Mouse (Mus musculus): ENCODE measurements around the gene Apoo. TPM values are rescaled to one million over a fixed set of nuclear protein-coding genes. Genes with fewer than 3 reads are reported as not detected.
"Not testable (repeated sequence)": the region's sequence is repeated elsewhere in the genome, so short reads cannot be mapped to it uniquely, and the experiment has no call there.

Gene Apoo
- polyA plus RNA-seq (2016; fragmentation: Nextera tagmentation; extraction: Ambion mirVana) = 121 and 122 TPM in 2 replicates

DNA sequence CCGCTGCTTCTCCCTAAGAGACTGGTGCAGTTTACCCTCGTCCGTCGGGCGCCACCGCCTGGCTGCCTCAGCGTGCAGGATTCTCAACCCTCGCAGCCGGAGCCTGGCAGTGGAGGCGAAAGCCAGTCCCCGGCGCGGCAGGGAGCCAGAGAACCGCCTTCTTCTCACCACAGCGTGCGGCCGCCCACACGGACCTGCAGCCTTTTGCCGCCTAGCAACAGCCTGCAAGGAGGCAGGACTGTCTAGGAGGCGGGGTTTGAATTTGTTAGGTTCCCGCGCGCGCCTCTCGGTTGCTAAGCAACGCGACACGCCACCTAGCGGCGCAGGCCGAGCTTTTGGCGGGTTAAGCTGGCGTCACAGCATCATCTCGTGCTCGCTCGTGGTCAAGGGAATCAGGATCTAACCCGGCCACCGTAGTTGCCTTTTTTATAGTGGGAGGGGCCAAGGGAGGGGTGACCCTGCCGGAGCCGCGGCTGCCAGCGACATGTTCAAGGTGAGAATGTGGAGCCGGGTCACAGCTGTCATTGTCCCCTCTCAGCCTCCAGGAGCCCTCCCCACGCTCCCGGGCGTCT is at the start of gene Apoo, which contains the start of gene Fam90a1b:
Apoo (plus strand) TSS at position 448 of the 572 bp plus-strand sequence.
Fam90a1b (minus strand) TSS at position 108 of the 572 bp plus-strand sequence.
- H3K36me3 ChIP-seq = no peaks in the 10 kb centered on the region
- H3K4me1 ChIP-seq = no peaks in the 10 kb centered on the region
- no peak within 1 kb of the TSS for H3K27ac ChIP-seq
- no peaks in the 10 kb centered on the region for H3K9me3 ChIP-seq
- ATAC-seq (ENCODE audit: low FRiP score, low read depth) = peak; percentile 98
- peak within 1 kb of the TSS; percentile 55 for H3K4me2 ChIP-seq (replicated peaks)
- peak within 1 kb of the TSS; percentile 55 for H3K4me3 ChIP-seq
- peaks cover 31% of the 10 kb centered on the region for H3K27me3 ChIP-seq (replicated peaks)
- 9% methylated on average over 46 of the region's 46 CpGs for WGBS
- H3K9ac ChIP-seq = peak within 1 kb of the TSS; percentile 35; the same call in 1 of the 2 replicates

DNA sequence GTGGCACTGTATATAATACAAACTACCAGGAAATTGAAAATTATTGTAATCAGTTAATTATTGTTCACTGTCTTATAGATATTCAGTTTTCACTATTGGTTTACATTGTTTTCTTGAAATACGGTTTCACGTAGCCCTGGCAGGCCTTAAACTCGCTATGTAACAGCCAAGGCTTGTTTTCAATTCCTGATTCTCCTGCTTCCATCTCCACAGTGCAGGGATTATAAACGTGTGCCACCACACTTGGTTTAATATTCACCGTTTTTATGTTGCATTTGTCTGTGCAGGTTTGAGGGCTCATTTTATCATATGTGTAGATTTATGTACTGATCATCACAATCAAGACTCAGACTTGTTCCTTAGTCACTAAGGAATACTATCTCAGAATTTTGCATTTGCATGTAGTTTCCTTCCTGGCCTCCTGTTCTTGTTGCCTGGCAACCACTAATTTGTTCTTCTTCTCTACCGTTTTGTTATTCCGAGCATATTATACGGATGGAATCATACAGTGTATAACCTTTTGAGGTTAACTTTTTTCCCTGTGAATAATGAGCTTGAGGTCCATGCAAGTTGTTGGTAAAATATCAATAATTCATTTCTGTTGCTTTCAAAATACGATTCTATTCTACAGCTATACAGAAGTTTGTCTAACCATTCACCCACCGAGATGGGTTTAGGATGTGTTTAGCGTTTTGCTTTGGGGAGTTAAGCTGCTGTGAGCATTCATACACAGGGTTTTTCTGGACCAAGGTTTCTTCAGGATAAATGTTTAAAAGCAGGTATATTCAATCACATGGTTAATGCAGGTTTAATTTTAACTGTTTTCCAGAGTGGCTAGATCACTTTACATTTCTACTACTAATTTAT is 45.6 kb upstream of the Apoo start:
- Histone ChIP-seq H3K4me2 (replicated peaks) (no peak overlapping the region), H3K4me3 (no peak overlapping the region), H3K36me3 (no peaks in the 10 kb centered on the region), H3K4me1 (no peaks in the 10 kb centered on the region), H3K9me3 (no peaks in the 10 kb centered on the region), H3K27me3 (replicated peaks) (peaks cover 18% of the 10 kb centered on the region), H3K9ac (no peak overlapping the region), H3K27ac (no peak overlapping the region)
- ATAC-seq (ENCODE audit: low FRiP score, low read depth) = no peak
- 71% methylated on average over 11 of the region's 11 CpGs for WGBS

DNA sequence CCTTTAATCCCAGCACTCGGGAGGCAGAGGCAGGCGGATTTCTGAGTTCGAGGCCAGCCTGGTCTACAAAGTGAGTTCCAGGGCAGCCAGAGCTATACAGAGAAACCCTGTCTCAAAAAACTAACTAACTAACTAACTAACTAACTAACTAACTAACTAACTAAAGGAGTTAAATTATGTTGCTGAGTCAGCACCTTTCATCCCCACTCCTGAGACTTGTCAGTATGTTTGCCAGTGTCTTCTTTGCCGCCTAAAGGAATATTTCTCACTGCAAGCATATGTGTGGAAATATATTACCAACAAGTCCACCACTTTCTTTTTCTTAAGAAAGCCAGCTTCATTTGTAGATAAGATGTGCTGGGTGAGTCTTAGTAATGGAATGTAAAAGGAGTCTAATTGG is 23.3 kb upstream of the Apoo start:
- not testable (repeated sequence) for H3K9ac ChIP-seq; H3K36me3 ChIP-seq; H3K9me3 ChIP-seq; H3K4me2 ChIP-seq (replicated peaks); H3K27ac ChIP-seq; ATAC-seq (ENCODE audit: low FRiP score, low read depth); H3K4me3 ChIP-seq; H3K4me1 ChIP-seq; H3K27me3 ChIP-seq (replicated peaks)
- WGBS = 96% methylated on average over 4 of the region's 4 CpGs

DNA sequence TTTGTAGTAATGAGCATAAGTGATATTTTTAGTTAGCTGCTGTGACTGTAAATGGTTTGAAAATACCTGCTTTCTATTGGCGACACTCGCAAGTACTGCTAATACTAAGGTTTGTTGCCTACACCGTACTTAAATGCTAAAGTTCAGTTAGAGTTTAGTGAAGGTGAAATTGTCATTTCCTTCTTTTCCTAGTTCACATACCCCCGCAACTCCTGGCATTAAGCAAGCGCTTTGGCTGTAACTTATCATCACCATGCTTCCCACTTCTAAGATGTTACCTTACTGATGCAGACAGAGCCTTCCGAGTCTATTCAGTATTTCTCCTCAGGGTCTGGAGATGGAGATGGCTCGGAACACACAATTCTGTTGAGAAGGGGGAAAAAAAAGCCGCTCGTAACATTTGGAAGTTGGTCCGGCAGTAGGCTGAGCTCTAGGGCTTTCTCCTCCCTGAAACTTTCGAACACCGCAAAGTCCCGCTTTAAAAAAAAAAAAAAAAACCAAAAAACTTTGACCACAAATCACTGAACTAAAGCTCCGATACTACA is 1.5 kb upstream of the Apoo start:
- Histone ChIP-seq H3K36me3 (no peaks in the 10 kb centered on the region), H3K27ac (no peak overlapping the region), H3K4me2 (replicated peaks) (peak overlapping the region; percentile 49), H3K9ac (no peak overlapping the region), H3K4me1 (no peaks in the 10 kb centered on the region), H3K4me3 (no peak overlapping the region), H3K9me3 (no peaks in the 10 kb centered on the region), H3K27me3 (replicated peaks) (peaks cover 31% of the 10 kb centered on the region)
- ATAC-seq (ENCODE audit: low FRiP score, low read depth) = no peak
- 30% methylated on average over 14 of the region's 14 CpGs for WGBS

DNA sequence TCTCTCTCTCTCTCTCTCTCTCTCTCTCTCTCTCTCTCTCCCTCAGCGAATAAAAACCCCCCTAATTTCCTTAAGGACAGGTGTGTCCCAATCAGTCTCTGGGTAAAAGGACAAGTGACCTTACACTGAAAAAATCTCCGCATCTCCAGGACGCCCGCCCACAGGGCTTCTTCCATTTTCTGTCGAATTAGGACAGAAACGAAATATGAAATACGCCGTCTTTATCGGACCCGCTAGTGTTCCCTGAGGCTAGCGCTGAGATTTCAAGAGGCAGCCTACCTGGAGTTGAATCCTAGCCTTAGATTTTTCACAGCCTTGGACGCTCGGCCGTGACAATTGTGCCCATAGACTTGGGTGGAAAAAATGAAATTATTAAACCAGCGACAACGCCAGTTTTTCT is 888 bp upstream of the Apoo start:
- H3K4me3 ChIP-seq = peak overlapping the region; percentile 13; the same call in 1 of the 2 replicates
- no peaks in the 10 kb centered on the region for H3K36me3 ChIP-seq
- WGBS = 27% methylated on average over 16 of the region's 16 CpGs
- peak overlapping the region; percentile 49 for H3K4me2 ChIP-seq (replicated peaks)
- H3K27me3 ChIP-seq (replicated peaks) = peaks cover 31% of the 10 kb centered on the region
- H3K9me3 ChIP-seq = no peaks in the 10 kb centered on the region
- no peak for ATAC-seq (ENCODE audit: low FRiP score, low read depth)
- H3K4me1 ChIP-seq = no peaks in the 10 kb centered on the region
- H3K9ac ChIP-seq = no peak overlapping the region
- H3K27ac ChIP-seq = no peak overlapping the region

DNA sequence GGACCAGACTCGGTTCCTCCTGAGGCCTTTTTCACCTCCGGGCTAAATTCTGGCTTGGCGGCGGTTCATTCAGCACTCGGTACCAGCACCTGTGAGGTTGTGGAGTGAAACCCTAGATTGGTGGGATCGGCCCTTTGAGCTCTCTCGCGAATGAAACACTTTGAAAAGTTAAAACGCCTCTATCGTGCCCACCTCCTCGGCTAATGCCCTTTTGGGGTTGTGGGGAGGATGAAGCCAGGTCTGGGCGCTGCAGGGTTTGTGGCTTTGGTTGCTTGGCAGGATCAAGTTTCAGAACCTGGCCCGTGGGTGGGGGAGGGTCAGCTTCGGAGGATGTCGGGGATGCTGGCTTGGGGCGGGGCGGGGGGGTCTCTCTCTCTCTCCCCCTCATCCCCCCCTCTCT is 331 bp downstream of the Apoo start:
- Histone ChIP-seq H3K4me2 (replicated peaks) (peak overlapping the region; percentile 55), H3K4me3 (peak overlapping the region; percentile 55), H3K9ac (peak overlapping the region; percentile 35; the same call in 1 of the 2 replicates), H3K36me3 (no peaks in the 10 kb centered on the region), H3K4me1 (no peaks in the 10 kb centered on the region), H3K9me3 (no peaks in the 10 kb centered on the region), H3K27ac (no peak overlapping the region), H3K27me3 (replicated peaks) (peaks cover 31% of the 10 kb centered on the region)
- 19% methylated on average over 17 of the region's 17 CpGs for WGBS
- ATAC-seq (ENCODE audit: low FRiP score, low read depth) = peak; percentile 45

DNA sequence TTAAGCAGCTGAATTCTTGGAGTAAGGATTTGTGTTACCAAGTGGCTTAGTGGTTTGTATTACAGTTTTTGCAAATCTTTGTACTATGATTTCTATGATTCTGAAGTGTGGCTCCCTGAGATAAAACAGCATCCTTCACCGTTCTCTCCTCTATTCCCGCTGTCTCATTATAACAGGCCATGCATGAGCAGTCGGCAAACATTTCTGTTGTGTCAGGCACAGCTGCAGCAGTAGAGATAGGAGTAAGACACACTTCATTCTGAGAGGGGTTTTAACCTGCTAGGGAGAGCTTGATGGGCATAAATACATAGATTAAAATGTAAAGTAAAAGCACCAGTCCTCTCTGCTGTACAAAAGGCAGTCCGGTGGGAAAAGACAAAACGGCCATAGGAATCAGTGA is 11.8 kb downstream of the Apoo start:
- Histone ChIP-seq H3K27ac (no peak overlapping the region), H3K9ac (no peak overlapping the region), H3K4me3 (no peak overlapping the region), H3K4me2 (replicated peaks) (no peak overlapping the region), H3K36me3 (no peaks in the 10 kb centered on the region), H3K27me3 (replicated peaks) (no peaks in the 10 kb centered on the region), H3K4me1 (no peaks in the 10 kb centered on the region), H3K9me3 (no peaks in the 10 kb centered on the region)
- WGBS = 70% methylated on average over 5 of the region's 5 CpGs
- ATAC-seq (ENCODE audit: low FRiP score, low read depth) = no peak

DNA sequence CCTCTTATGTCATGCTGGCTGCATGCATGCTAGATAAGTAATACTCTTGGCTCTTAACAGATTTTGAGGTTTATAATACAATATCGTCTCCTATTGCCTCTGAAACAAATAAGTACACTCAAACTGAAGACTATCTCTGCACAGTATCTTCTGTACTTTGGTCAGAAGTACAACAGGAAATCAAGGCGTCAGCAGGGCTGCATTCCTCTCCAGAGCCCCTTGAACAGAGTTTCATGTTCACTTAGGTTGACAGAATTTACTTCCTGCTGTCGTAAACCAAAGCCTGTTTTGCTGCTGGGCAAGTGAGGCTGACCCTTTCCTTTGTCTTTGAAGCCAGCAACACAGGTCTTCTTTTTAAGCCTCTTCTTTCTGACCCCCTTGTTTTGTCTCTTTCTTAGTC is 42.1 kb downstream of the Apoo start:
- no peak overlapping the region for H3K27ac ChIP-seq
- H3K36me3 ChIP-seq = no peaks in the 10 kb centered on the region
- H3K4me3 ChIP-seq = no peak overlapping the region
- no peaks in the 10 kb centered on the region for H3K9me3 ChIP-seq
- no peaks in the 10 kb centered on the region for H3K4me1 ChIP-seq
- H3K9ac ChIP-seq = no peak overlapping the region
- no peak for ATAC-seq (ENCODE audit: low FRiP score, low read depth)
- no peaks in the 10 kb centered on the region for H3K27me3 ChIP-seq (replicated peaks)
- 45% methylated on average over 3 of the region's 3 CpGs for WGBS
- H3K4me2 ChIP-seq (replicated peaks) = no peak overlapping the region

DNA sequence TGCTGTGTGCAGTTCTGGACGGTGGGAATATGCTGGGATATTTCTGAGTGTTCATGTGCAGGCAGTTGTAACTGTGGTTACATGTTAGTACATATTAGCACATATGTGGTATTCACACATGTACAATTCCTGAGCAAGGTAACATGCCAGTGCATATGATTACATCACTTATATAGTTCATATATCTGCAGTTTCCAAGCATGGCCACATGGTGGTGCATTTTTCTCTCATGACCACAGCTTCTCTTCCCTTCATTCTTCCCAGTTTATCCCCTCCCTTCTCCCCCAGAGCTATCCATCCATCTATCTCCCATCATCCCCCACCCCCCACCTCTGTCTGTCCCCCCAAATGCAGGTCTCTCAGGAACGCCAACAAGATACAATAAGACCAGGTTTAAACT is 53.3 kb downstream of the Apoo start:
- no peak overlapping the region for H3K4me3 ChIP-seq
- H3K4me1 ChIP-seq = no peaks in the 10 kb centered on the region
- no peak overlapping the region for H3K9ac ChIP-seq
- 95% methylated on average over 2 of the region's 2 CpGs for WGBS
- no peak for ATAC-seq (ENCODE audit: low FRiP score, low read depth)
- no peak overlapping the region for H3K4me2 ChIP-seq (replicated peaks)
- no peaks in the 10 kb centered on the region for H3K27me3 ChIP-seq (replicated peaks)
- H3K27ac ChIP-seq = no peak overlapping the region
- H3K36me3 ChIP-seq = no peaks in the 10 kb centered on the region
- H3K9me3 ChIP-seq = no peaks in the 10 kb centered on the region

DNA sequence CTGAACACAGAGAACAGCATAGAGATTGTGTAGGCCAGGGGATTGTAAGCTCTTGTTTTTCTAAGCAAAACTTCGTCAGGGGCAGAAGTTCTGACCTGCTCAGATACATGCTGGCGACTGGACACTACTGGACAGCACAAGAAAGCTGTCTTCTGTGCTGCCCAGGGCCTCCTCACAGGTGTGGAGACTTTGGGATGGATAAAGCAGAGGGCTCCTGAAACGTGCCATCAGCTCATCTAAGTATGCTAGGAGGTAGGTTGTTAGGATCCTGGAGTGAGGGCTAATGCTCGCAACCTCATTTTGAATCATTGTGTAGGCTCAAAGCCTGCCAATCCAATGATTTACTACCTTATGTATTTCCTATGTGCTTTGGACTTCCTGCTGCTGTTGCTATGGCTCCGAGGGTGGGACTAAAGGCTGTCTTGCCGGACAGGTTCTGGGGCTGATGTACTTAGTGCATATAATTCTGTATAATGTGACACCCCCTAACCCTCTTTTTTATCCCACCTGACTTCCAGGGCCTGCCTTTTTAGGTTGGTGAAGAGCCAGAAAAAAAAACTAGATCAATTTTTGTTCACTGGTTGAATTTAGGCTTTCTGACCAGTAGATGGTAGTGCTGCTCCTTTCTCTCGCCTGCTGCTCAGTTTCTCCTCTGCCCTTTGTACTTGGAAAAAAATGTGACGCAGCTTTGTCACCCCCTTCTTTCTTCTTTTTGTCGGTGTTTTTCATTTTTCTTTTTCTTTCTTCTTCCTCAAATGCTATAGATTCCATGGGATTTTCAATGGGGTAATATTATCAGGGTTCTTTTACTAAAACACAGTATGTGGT is 64.8 kb downstream of the Apoo start:
- H3K4me2 ChIP-seq (replicated peaks) = no peak overlapping the region
- ATAC-seq (ENCODE audit: low FRiP score, low read depth) = peak; percentile 71
- H3K27me3 ChIP-seq (replicated peaks) = no peaks in the 10 kb centered on the region; the same call in 1 of the 2 replicates
- no peak overlapping the region for H3K9ac ChIP-seq
- WGBS = 41% methylated on average over 9 of the region's 9 CpGs
- H3K4me1 ChIP-seq = no peaks in the 10 kb centered on the region
- no peaks in the 10 kb centered on the region for H3K36me3 ChIP-seq
- no peaks in the 10 kb centered on the region for H3K9me3 ChIP-seq
- no peak overlapping the region for H3K27ac ChIP-seq
- no peak overlapping the region for H3K4me3 ChIP-seq

DNA sequence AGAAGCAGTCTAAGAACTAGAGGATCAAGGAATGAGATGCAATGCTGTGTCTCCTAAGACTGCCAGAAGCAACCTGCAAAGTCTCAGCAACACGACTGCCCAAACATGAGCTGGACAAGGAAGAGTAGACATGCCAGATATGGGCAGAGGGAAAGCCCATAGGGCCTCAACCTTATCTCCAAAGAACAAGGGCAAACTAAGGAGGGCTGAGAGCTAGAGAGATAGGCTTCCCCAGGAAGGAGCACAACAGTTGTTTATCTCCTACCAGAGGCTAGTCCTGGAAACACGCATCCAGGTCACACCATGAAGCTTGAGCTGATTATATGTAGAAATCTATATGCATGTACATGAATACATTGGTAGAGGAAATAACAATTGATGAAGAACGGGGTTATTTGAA is 78.5 kb downstream of the Apoo start:
- H3K27me3 ChIP-seq (replicated peaks); H3K27ac ChIP-seq; H3K36me3 ChIP-seq; H3K9me3 ChIP-seq; ATAC-seq (ENCODE audit: low FRiP score, low read depth); H3K4me3 ChIP-seq; H3K4me2 ChIP-seq (replicated peaks); H3K9ac ChIP-seq; H3K4me1 ChIP-seq: not testable (repeated sequence)
- whole genome bisulfite sequencing = no CpG with 5 or more reads among the region's 3 CpGs

DNA sequence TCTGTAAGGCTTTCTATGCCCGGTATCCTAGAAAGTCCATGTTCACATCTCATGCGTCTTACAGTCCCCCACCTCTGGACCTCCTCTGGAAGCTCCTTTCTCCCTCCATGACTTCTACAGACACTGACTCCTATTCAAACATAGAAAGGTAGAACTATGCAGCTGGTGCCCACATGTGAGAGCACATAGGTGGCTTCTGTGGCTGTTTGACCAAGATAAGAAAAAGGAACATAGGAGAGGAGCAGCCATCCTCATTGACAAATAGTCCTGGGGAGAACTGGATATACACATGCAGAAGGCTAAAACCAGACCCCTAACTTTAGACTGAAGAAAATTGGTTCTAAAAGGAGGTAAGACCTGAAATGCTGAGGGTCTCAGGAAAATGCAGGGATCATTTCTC is 79.1 kb downstream of the Apoo start:
- H3K4me3 ChIP-seq; ATAC-seq (ENCODE audit: low FRiP score, low read depth): not testable (repeated sequence)

More for the DNA sequence above, 79.1 kb downstream of the Apoo start:
- H3K9me3 ChIP-seq; H3K9ac ChIP-seq; H3K4me1 ChIP-seq; H3K36me3 ChIP-seq; H3K27me3 ChIP-seq (replicated peaks); H3K27ac ChIP-seq; H3K4me2 ChIP-seq (replicated peaks): not testable (repeated sequence)
- 97% methylated on average over 2 of the region's 2 CpGs for WGBS
